ENCODE assay signal across 20 mouse cellular contexts in the genomic region with DNA sequence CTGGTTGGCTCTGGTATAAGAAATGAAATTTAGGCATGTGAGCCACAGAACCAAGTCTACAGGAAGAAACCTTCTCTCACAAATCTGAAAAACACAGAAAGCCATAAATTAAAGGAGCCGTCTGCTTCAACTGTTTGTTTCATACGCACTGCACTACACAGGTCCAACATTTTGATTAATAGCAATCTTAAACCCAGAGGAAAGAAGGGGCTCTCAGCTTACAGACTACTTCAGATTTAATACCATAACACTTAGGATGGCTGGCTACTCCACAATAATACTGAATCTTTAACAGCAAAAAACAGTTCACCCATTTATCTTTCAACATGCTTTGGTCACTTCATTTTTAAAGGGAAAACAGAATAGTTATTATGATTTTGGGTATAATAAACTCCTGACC.
DNase-seq lines count a peak whose midpoint lies in the region; ATAC-seq lines count a peak whose summit lies in the region.
"Had no signal": no experiment of that assay in that cellular context is flagged by ENCODE, and none has a peak within 500 bp of the region (broad histone marks: within the 10 kb centered on the region; RNA-seq: fewer than 3 reads in every experiment).

No protein-coding gene starts in this region.

- no peaks in the 10 kb centered on the region for H3K27me3 ChIP-seq in heart, embryonic 10.5 days (ENCODE audit: insufficient read depth, poor library complexity, severe bottlenecking)
- no peaks in the 10 kb centered on the region for H3K27me3 ChIP-seq in kidney, embryonic 14.5 days (ENCODE audit: control insufficient read depth, insufficient read depth, low read length)
- H3K27me3 ChIP-seq: forebrain, embryonic 13.5 days; hindbrain, embryonic 15.5 days had no signal

- no peak overlapping the region for H3K4me2 ChIP-seq in kidney, embryonic 14.5 days (replicated peaks; ENCODE audit: low read depth, low read length)
- H3K4me2 ChIP-seq: forebrain, embryonic 13.5 days; heart, embryonic 11.5 days; hindbrain, embryonic 15.5 days had no signal

- no peak for DNase-seq in heart, embryonic 10.5 days (ENCODE audit: low spot score)
- DNase-seq in heart, postnatal 14 days, result no peak
- DNase-seq in kidney, adult 8-10 months, result no peak
- peak; percentile 77 for DNase-seq in hindlimb bud, embryonic 11.5 days (ENCODE audit: extremely low spot score, low read depth, low spot score)
- peak; percentile 48 for DNase-seq in mesoderm, embryonic 11.5 days (ENCODE audit: low read depth, low spot score)
- no peak for DNase-seq in cerebellum, postnatal 36 days
- DNase-seq: adrenal gland, postnatal 10 days; cerebellum, adult 11 months; cerebellum, adult 8-10 months; cerebellum, postnatal 14 days; forebrain, postnatal 0 days; gastrocnemius, adult 2 months; gastrocnemius, postnatal 36 days; heart, adult 11 months; heart, postnatal 36 days had no signal

- intact Hi-C loops in heart, postnatal 14 days (cut with DNase I), result no loop called here

- no peak overlapping the region for H3K9ac ChIP-seq in kidney, embryonic 14.5 days (ENCODE audit: low read depth, low read length)
- H3K9ac ChIP-seq: forebrain, embryonic 13.5 days; forebrain, postnatal 0 days; hindbrain, embryonic 15.5 days had no signal

- H3K27ac ChIP-seq in heart, embryonic 10.5 days, result peak overlapping the region; percentile 64; the same call in 1 of the 2 replicates
- no peak overlapping the region for H3K27ac ChIP-seq in kidney, embryonic 14.5 days (ENCODE audit: low read depth, low read length)
- H3K27ac ChIP-seq: embryonic facial prominence, embryonic 10.5 days; forebrain, embryonic 13.5 days; gastrocnemius, adult 2 months; hindbrain, embryonic 15.5 days had no signal

- WGBS in heart, embryonic 10.5 days, result 85% methylated on average over 2 of the region's 2 CpGs
- WGBS in kidney, embryonic 14.5 days, result 32% methylated on average over 2 of the region's 2 CpGs

- ATAC-seq in kidney, embryonic 14.5 days (ENCODE audit: low FRiP score, low TSS enrichment), result peak; percentile 61; the same call in 1 of the 2 replicates
- ATAC-seq: forebrain, embryonic 13.5 days; forebrain, postnatal 0 days had no signal

- H3K4me3 ChIP-seq in heart, embryonic 10.5 days, result no peak overlapping the region
- no peak overlapping the region for H3K4me3 ChIP-seq in kidney, embryonic 14.5 days (ENCODE audit: low read length)
- H3K4me3 ChIP-seq: embryonic facial prominence, embryonic 10.5 days; forebrain, embryonic 13.5 days; gastrocnemius, adult 2 months; hindbrain, embryonic 15.5 days had no signal

- no peaks in the 10 kb centered on the region for H3K9me3 ChIP-seq in heart, embryonic 10.5 days
- H3K9me3 ChIP-seq in kidney, embryonic 14.5 days (ENCODE audit: control insufficient read depth, low read length), result no peaks in the 10 kb centered on the region
- H3K9me3 ChIP-seq: embryonic facial prominence, embryonic 10.5 days; forebrain, embryonic 13.5 days; hindbrain, embryonic 15.5 days had no signal

- no peaks in the 10 kb centered on the region for H3K36me3 ChIP-seq in heart, embryonic 10.5 days
- H3K36me3 ChIP-seq in kidney, embryonic 14.5 days (ENCODE audit: control insufficient read depth, insufficient read depth, low read length), result peaks cover 4% of the 10 kb centered on the region; the same call in 1 of the 2 replicates

- H3K4me1 ChIP-seq in heart, embryonic 10.5 days, result peaks cover 44% of the 10 kb centered on the region
- H3K4me1 ChIP-seq in kidney, embryonic 14.5 days (ENCODE audit: control insufficient read depth, insufficient read depth, low read length), result peaks cover 8% of the 10 kb centered on the region; the same call in 1 of the 2 replicates
- H3K4me1 ChIP-seq: hindbrain, embryonic 15.5 days had no signal

Comparison
In these comparisons a context has a peak if more than half of its experiments do, and no peak if none do; other contexts are left out.
1. DNase-seq: peak in hindlimb bud, embryonic 11.5 days (single experiment) and mesoderm, embryonic 11.5 days (single experiment); none in heart, embryonic 10.5 days (single experiment), heart, postnatal 14 days (0 of 2), kidney, adult 8-10 months (0 of 2) and cerebellum, postnatal 36 days (0 of 2).